Mouse (Mus musculus): ENCODE measurements around the gene Adamts14. TPM values are rescaled to one million over a fixed set of nuclear protein-coding genes. Genes with fewer than 3 reads are reported as not detected.

Gene Adamts14
- polyA plus RNA-seq, 1 experiment from 2014 or later: 0.48 TPM

DNA sequence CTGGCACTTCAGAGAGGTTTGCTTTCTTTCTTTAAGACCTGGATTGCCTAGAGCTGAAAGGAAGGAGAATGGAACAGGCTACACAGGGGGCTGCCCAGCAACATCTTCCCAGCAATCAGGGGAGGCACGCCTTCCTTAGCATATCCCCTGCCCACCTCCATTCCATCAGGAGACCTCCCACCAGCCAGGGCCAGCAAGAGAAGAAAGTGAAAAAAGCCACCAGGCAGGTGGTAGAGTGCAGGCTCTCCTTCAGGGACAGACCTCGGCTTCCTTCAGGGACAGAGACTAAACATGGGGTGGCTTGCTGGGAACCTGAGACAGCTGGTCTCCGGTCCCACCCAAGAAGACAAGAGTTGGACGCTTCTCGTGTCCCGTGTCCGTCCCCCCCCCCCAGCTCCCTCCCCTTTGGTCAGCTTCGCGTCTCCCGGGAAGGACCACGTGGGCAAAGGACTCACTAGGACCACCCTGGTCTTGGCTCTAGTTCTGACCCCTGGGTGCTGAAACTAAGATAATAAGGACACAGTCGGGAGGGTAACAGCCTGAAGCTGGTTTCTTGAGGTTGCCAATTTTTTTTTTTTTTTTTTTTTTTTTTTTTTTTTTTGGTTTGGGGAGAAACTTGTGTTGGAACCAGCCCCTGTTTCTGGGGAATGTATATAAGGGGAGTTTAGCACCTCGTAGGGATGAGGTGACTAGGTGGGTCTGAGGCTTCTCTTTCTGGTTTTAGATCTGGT, 98.4 kb downstream of the Adamts14 start:
- Histone ChIP-seq H3K27me3 (peaks cover 21% of the 10 kb centered on the region), H3K27ac (replicated peaks) (no peak overlapping the region), H3K9me3 (no peaks in the 10 kb centered on the region), H3K4me2 (replicated peaks) (no peak overlapping the region), H3K36me3 (no peaks in the 10 kb centered on the region), H3K4me1 (peaks cover 3% of the 10 kb centered on the region; the same call in 1 of the 2 replicates), H3K4me3 (no peak overlapping the region), H3K9ac (replicated peaks) (no peak overlapping the region)
- ATAC-seq (ENCODE audit: low FRiP score, low read depth): no peak
- WGBS: 51% methylated on average over 13 of the region's 13 CpGs

DNA sequence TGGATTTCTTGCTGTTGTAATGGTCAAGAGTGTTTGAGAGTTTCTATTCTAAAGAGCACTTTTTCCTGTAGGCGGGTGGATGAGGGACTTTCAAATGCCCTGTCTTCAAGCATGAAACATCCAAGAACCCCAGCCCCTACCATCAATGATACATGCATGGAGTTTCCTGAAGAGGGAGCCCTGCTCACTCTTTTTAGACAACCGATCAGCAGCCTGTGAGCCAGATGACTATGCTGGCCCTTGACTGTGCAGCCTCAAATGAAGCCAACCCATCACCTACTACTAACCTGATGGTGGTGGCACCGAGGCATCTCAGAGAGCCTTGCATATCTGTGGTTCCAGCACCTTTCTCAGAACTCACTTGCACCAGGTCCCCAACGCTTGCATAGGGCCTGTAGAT, 100.7 kb downstream of the Adamts14 start:
- Histone ChIP-seq H3K36me3 (no peaks in the 10 kb centered on the region), H3K9me3 (no peaks in the 10 kb centered on the region), H3K4me1 (peaks cover 3% of the 10 kb centered on the region; the same call in 1 of the 2 replicates), H3K4me3 (no peak overlapping the region), H3K9ac (replicated peaks) (no peak overlapping the region), H3K27ac (replicated peaks) (no peak overlapping the region), H3K27me3 (peaks cover 18% of the 10 kb centered on the region), H3K4me2 (replicated peaks) (no peak overlapping the region)
- 83% methylated on average over 4 of the region's 4 CpGs for WGBS
- no peak for ATAC-seq (ENCODE audit: low FRiP score, low read depth)

DNA sequence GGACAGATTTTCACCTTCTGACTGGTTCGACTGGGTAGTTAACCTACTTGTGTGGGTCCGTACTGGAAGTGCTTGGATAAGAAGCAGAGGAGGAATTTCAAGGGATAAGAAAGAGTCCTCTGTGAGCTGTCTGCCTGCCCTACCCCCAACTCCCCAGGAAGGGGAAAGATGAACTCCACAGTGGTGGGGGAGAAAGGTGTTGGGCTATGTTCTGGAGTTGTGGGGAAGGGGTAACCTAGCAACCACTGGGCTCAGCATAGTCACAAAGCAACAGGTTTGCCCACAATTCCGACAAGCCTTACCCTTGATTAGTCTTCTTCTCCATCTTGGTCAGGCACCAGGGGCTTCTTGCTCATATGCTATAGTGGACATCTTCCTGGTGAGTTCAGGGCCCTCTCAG, 101.6 kb downstream of the Adamts14 start, which contains the start of gene Tbata:
Gene Tbata, plus strand, starts transcription at position 301 of the 400 bp plus-strand sequence.
- Histone ChIP-seq H3K36me3 (no peaks in the 10 kb centered on the region), H3K27me3 (peaks cover 14% of the 10 kb centered on the region), H3K4me1 (peaks cover 3% of the 10 kb centered on the region; the same call in 1 of the 2 replicates), H3K9me3 (no peaks in the 10 kb centered on the region), H3K27ac (replicated peaks) (no peak within 1 kb of the TSS), H3K9ac (replicated peaks) (no peak within 1 kb of the TSS), H3K4me2 (replicated peaks) (no peak within 1 kb of the TSS), H3K4me3 (no peak within 1 kb of the TSS)
- no peak for ATAC-seq (ENCODE audit: low FRiP score, low read depth)
- 64% methylated on average over 3 of the region's 3 CpGs for WGBS

DNA sequence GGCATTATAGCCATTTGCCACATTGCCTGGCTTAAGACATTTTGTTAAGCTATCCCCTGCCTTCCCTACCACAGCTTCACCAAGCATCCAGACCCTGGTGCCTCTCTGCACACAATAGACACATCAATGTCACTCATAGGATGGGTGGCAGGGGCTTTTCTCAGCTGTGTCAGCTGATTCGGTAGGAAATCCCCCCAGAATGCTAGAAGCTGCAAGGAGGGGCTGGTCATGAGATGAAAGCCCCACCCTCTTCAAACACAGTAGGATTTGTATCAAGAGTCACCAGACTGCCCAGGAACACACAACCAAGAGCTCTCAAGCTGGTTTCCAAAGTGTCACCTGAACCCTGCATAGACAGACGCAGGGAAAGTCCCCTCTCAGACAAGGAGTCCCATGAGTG, 104.8 kb downstream of the Adamts14 start:
- H3K4me2 ChIP-seq (replicated peaks): no peak overlapping the region
- no peaks in the 10 kb centered on the region for H3K4me1 ChIP-seq
- 53% methylated on average over 2 of the region's 2 CpGs for WGBS
- H3K36me3 ChIP-seq: no peaks in the 10 kb centered on the region
- no peak for ATAC-seq (ENCODE audit: low FRiP score, low read depth)
- H3K9me3 ChIP-seq: no peaks in the 10 kb centered on the region
- H3K27ac ChIP-seq (replicated peaks): no peak overlapping the region
- H3K4me3 ChIP-seq: no peak overlapping the region
- no peak overlapping the region for H3K9ac ChIP-seq (replicated peaks)
- 0 out of 2 replicates have a peak, but pooled peaks cover 5% of the 10 kb centered on the region for H3K27me3 ChIP-seq

DNA sequence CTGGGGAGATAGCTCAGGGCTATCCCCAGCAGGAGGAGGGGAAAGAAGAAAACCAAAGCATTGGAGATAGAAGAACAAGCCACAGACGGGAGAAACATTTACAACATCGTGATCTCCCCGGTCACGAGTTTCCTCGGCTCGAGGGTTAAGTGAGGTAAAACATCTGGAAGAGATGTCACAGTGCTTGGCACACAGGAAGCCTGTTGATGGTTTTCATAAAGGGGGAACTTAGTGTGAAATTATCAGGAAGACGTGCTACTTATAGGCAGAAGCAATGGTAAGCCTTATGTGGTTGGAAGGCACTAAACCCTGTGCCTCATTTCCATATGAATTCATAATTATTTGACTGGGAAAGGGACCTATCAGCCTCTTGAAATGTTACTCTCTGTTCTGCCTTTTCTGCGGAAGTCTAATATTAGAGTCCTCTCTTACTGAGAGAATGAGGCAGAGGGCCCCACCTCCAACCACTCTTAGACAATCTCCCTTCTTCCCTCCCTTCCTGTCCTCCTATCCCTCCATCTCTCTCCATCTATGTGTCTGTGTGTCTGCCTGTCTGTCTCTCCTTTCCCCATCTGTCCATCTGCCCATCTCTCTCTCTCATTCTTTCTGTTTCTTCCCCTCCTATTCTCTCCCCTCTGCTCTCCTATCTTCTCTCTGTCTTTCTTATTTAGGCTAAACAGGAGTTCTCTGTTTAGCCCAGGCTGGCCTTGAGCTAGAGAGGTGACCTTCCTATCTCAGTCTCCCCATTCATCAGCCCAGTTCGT, 105.7 kb downstream of the Adamts14 start:
- no peak overlapping the region for H3K9ac ChIP-seq (replicated peaks)

DNA sequence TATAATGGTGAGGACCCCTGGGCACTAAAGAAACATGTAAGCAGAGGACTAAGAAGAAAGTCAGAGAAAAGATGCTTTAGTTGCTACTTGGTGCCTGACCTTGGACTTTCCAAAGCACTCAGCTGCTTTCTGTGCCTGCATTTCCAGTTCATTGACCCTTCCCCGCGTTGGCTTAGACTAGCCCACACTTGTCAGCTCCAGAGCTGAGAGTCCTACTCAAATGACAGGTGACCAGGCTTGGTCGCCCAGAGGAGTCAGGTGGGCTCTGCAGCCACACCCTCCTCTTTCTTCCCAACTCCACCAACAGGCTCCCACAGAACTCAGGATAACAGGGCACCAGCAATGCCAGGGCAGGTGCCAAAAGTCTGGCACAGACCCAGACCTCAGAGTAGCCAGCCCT, 110.9 kb downstream of the Adamts14 start:
- Histone ChIP-seq H3K36me3 (no peaks in the 10 kb centered on the region), H3K4me3 (no peak overlapping the region), H3K27ac (replicated peaks) (no peak overlapping the region), H3K9ac (replicated peaks) (no peak overlapping the region), H3K27me3 (0 out of 2 replicates have a peak, but pooled peaks cover 5% of the 10 kb centered on the region), H3K9me3 (no peaks in the 10 kb centered on the region), H3K4me1 (no peaks in the 10 kb centered on the region), H3K4me2 (replicated peaks) (no peak overlapping the region)
- ATAC-seq (ENCODE audit: low FRiP score, low read depth): no peak
- WGBS: 72% methylated on average over 3 of the region's 3 CpGs

More for the DNA sequence above, 105.7 kb downstream of the Adamts14 start:
- Histone ChIP-seq H3K27me3 (0 out of 2 replicates have a peak, but pooled peaks cover 5% of the 10 kb centered on the region), H3K27ac (replicated peaks) (no peak overlapping the region), H3K36me3 (no peaks in the 10 kb centered on the region), H3K4me1 (no peaks in the 10 kb centered on the region), H3K4me2 (replicated peaks) (no peak overlapping the region), H3K4me3 (no peak overlapping the region), H3K9me3 (no peaks in the 10 kb centered on the region)
- ATAC-seq (ENCODE audit: low FRiP score, low read depth): no peak
- 77% methylated on average over 9 of the region's 9 CpGs for WGBS

DNA sequence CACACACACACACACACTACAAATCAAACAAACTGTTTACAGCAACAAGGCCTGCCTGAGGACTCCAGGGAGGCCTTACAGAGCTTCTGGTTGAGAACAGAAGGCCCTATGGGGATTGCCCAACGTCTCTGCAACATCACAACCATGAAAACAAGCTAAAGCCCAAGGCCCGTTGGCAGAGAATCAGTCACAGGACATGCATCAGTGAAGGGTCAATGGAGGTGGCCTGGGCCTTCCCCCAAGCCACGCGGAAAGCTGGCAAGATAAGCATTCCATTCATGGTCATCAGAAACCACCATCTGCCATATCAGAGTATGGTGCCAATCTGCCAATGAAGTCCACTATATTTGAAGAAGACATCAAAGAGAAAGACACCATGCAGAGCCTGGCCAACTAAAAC, 112.6 kb downstream of the Adamts14 start:
- Histone ChIP-seq H3K9me3 (no peaks in the 10 kb centered on the region), H3K36me3 (no peaks in the 10 kb centered on the region), H3K27me3 (0 out of 2 replicates have a peak, but pooled peaks cover under 1% of the 10 kb centered on the region), H3K4me2 (replicated peaks) (no peak overlapping the region), H3K27ac (replicated peaks) (no peak overlapping the region), H3K4me3 (no peak overlapping the region), H3K9ac (replicated peaks) (no peak overlapping the region), H3K4me1 (no peaks in the 10 kb centered on the region)
- ATAC-seq (ENCODE audit: low FRiP score, low read depth): no peak
- WGBS: 84% methylated on average over 4 of the region's 4 CpGs

DNA sequence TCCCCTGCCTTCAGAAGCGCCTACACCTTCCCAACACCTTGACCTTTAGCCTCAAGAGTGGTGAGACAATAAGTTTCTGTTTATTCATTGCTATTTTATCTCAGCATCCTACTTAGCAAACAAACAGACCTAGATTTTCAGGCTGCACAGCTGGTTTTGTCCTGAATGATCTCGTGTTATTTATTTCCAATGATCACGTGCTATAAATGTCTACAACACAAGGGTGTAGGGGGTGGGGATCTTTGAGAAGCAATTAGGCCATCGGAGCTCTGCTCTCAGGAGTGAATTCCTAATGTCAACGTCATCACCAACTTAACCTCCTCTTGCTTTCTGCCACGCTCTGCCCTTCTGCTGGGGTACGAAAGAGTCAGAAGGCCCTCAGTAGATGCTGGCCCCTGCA, 113.1 kb downstream of the Adamts14 start:
- H3K9me3 ChIP-seq: no peaks in the 10 kb centered on the region
- no peak overlapping the region for H3K4me3 ChIP-seq
- no peaks in the 10 kb centered on the region for H3K4me1 ChIP-seq
- no peak for ATAC-seq (ENCODE audit: low FRiP score, low read depth)
- no peaks in the 10 kb centered on the region for H3K36me3 ChIP-seq
- H3K27ac ChIP-seq (replicated peaks): no peak overlapping the region
- H3K9ac ChIP-seq (replicated peaks): no peak overlapping the region
- no peak overlapping the region for H3K4me2 ChIP-seq (replicated peaks)
- 90% methylated on average over 7 of the region's 7 CpGs for WGBS
- H3K27me3 ChIP-seq: no peaks in the 10 kb centered on the region

DNA sequence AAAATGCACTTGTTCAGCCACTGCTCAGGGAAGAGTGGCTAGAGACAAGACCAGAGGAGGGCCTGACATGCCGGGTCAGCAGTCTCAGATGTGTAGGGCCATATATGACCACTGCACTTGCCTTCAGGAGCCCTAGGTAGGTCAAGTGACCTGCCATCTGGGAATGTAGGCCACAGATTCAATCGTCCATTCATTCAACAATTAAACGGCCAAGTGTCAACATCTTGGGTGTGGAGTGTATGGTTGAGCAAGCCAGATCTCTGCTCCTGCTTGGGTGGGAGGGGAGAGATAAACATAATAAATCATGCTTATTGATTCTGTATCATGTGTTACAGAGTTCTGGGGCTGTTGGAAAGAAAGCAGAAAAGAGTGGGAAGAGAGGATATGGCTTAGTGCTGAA, 114.6 kb downstream of the Adamts14 start:
- WGBS: 84% methylated on average over 3 of the region's 3 CpGs

DNA sequence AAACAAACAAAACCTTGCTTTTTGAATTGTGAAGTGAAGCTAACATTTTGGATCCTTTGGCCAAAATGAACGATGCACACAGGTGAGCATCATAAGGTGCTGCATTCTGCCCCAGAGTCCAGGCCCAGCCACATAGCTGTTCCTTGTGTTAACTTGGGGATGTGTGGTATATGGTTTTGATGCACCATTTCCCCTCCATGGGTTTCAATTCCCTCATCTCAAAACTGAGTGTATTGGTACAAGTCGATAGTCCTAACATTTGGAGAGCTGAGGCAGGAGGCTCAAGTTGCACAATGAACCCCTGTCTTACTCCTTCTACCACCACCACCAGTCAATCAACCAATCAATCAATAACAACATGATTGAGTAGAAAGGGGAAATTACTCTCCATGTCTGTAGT, 116.8 kb downstream of the Adamts14 start:
- Histone ChIP-seq H3K27me3 (no peaks in the 10 kb centered on the region), H3K4me2 (replicated peaks) (no peak overlapping the region), H3K9ac (replicated peaks) (no peak overlapping the region), H3K4me3 (no peak overlapping the region), H3K36me3 (no peaks in the 10 kb centered on the region), H3K9me3 (no peaks in the 10 kb centered on the region), H3K4me1 (no peaks in the 10 kb centered on the region), H3K27ac (replicated peaks) (no peak overlapping the region)
- WGBS: 86% methylated on average over 2 of the region's 2 CpGs
- no peak for ATAC-seq (ENCODE audit: low FRiP score, low read depth)

More for the DNA sequence above, 114.6 kb downstream of the Adamts14 start:
- H3K27ac ChIP-seq (replicated peaks): no peak overlapping the region
- no peaks in the 10 kb centered on the region for H3K9me3 ChIP-seq
- H3K36me3 ChIP-seq: no peaks in the 10 kb centered on the region
- H3K4me1 ChIP-seq: no peaks in the 10 kb centered on the region
- no peak overlapping the region for H3K4me3 ChIP-seq
- ATAC-seq (ENCODE audit: low FRiP score, low read depth): no peak
- H3K27me3 ChIP-seq: no peaks in the 10 kb centered on the region
- H3K9ac ChIP-seq (replicated peaks): no peak overlapping the region
- H3K4me2 ChIP-seq (replicated peaks): no peak overlapping the region

DNA sequence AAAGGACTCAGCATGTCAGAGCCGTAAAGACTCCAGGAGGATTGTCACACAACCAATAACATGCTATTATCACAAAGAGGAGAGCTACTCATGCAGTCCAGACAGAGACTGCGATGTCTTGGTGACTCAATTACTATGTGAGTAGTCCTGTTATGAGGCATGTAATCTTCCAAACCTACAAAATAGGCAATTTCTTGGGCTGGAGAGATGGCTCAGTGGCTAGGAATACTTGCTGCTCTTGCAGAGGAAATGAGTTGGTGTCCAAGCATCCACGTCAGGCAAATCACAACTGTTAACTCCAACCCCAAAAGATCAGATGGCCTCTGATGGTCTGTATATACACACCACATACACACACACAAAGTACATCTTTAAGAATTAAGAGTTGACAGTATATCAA, 117.6 kb downstream of the Adamts14 start:
- no peak overlapping the region for H3K4me3 ChIP-seq
- no peak for ATAC-seq (ENCODE audit: low FRiP score, low read depth)
- H3K27me3 ChIP-seq: no peaks in the 10 kb centered on the region
- H3K9me3 ChIP-seq: no peaks in the 10 kb centered on the region
- H3K27ac ChIP-seq (replicated peaks): no peak overlapping the region
- no peak overlapping the region for H3K9ac ChIP-seq (replicated peaks)
- no peak overlapping the region for H3K4me2 ChIP-seq (replicated peaks)
- no peaks in the 10 kb centered on the region for H3K4me1 ChIP-seq
- WGBS: 83% methylated on average over 3 of the region's 3 CpGs
- H3K36me3 ChIP-seq: no peaks in the 10 kb centered on the region

DNA sequence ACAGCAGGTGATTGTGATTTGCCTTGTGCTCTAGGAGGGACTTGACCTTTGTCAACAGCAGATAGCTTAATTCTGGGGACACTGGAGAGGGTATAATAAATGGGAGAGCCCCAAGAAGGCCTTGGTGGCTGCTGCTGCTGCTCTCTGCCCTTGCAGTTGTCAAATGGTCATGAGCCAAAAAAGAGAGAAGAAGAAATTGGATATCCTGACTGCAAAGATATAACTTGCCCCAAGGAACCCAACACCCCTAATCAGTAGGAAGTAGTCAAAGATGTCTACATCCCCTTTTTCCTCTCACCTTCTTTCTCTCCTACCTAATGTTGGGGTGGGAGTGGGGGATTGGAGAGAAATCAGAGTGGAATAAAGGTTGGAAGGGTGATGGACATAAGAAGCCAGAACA, 121.1 kb downstream of the Adamts14 start:
- Histone ChIP-seq H3K36me3 (no peaks in the 10 kb centered on the region), H3K4me1 (no peaks in the 10 kb centered on the region), H3K27ac (replicated peaks) (no peak overlapping the region), H3K4me2 (replicated peaks) (no peak overlapping the region), H3K9me3 (no peaks in the 10 kb centered on the region), H3K4me3 (no peak overlapping the region), H3K27me3 (no peaks in the 10 kb centered on the region), H3K9ac (replicated peaks) (no peak overlapping the region)
- ATAC-seq (ENCODE audit: low FRiP score, low read depth): no peak
